Mouse (Mus musculus) liver, embryonic 13.5 days (tissue): ENCODE measurements around the gene Mrps2. TPM values are rescaled to one million over a fixed set of nuclear protein-coding genes. Genes with fewer than 3 reads are reported as not detected.
A peak's percentile ranks its signal among the peaks of the same experiment; 100 is the strongest.

ENCODE experiments used
- ATAC-seq: fragments of 200-750 bp; cut with Nextera tagmentation; 2 replicates; pipeline ENCODE4 v1.8.0; 2017; ENCODE audit warnings: low read depth, mild to moderate bottlenecking, moderate number of reproducible peaks, moderate library complexity
- DNase-seq: peaks from one replicate; pipeline ENCODE4 v3.0.0; 2022
- H3K27ac ChIP-seq: fragments of 300-500 bp; sonication (generic); 2 replicates; pipeline ENCODE4 v1.5.1; 2015; ENCODE audit warnings: moderate library complexity, mild to moderate bottlenecking, inconsistent platforms
- H3K27me3 ChIP-seq: fragments of 300-500 bp; sonication (generic); 2 replicates; pipeline ENCODE4 v1.6.1; 2015; ENCODE audit warnings: mild to moderate bottlenecking, inconsistent platforms
- H3K36me3 ChIP-seq: fragments of 300-500 bp; sonication (generic); 2 replicates; pipeline ENCODE4 v1.6.1; 2015; ENCODE audit warnings: mild to moderate bottlenecking, inconsistent platforms
- H3K4me1 ChIP-seq: fragments of 300-500 bp; sonication (generic); replicated peaks from 2 replicates; pipeline ENCODE4 v1.6.1; 2015; ENCODE audit warnings: inconsistent platforms
- H3K4me2 ChIP-seq: fragments of 300-500 bp; sonication (generic); 2 replicates; pipeline ENCODE4 v1.6.1; 2015; ENCODE audit warnings: inconsistent platforms, mild to moderate bottlenecking, moderate library complexity
- H3K4me3 ChIP-seq: fragments of 300-500 bp; sonication (generic); replicated peaks from 2 replicates; pipeline ENCODE4 v1.5.1; 2015; ENCODE audit warnings: mild to moderate bottlenecking, inconsistent platforms
- H3K9ac ChIP-seq: fragments of 300-500 bp; sonication (generic); 2 replicates; pipeline ENCODE4 v1.6.1; 2015; ENCODE audit warnings: mild to moderate bottlenecking, inconsistent platforms
- H3K9me3 ChIP-seq: fragments of 300-500 bp; sonication (generic); replicated peaks from 2 replicates; pipeline ENCODE4 v1.6.1; 2016; ENCODE audit warnings: inconsistent platforms
- WGBS: fragments of 180-500 bp; shearing (Covaris S2); methylation state at CpG from one replicate; pipeline ENCODE4 v1.1.7; 2015; ENCODE audit not compliant: insufficient replicate concordance; 5-methylcytosine and 5-hydroxymethylcytosine counted together
- polyA plus RNA-seq: library from polyadenylated mRNA; unstranded; fragments of >200 nt; fragmentation: Nextera tagmentation; extraction: Ambion mirVana; gene quantifications from 2 replicates; pipeline ENCODE4 v1.2.1, GENCODE M21; 2015

Gene Mrps2
- polyA plus RNA-seq, 1 experiment from 2014 or later = 31.0 TPM

DNA sequence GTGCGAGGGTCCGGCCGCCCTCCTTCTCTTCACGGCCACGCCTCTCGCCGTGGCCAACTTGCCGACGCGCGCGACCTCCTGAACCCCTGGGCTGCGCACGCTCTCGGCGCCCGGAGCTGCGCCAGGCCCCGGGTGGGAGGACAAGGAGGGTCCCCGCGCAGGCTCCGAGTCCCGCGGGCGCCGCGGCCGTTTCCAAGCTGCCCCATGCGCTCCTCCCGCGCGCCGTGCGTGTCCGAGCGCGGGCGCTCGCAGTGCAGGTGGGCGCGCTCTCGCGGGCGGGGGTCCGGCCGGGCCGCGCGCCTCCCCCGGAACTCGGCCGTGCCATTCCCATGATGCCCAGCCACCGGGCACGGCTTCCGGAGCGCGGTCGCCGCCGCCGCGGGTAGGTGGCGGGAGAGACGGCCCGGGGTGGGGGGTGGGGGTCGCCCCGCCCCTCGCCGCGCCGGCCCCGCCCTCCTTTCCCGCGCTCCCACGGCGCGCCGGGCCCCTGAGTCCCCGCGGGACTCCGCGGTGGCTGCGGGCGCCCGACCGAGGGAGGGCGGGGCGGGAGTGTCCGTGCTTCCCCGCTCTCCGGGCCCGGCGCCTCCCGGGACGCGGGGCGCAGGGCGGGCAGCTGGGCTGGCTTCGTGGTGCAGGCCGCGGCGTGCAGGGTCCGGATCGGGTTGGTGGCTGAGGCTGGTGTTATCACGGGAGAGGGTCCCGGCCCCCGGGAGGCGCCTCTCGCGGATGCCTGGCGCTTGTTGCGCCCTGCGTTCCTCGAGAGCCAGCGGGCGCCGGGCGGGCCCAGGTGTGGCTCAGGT, 21.2 kb upstream of the Mrps2 start, which contains the start of gene Ppp1r26:
Ppp1r26 (plus strand) TSS at position 286 of the 800 bp plus-strand sequence.
- Histone ChIP-seq H3K36me3 (no peaks in the 10 kb centered on the region), H3K9ac (peak within 1 kb of the TSS; percentile 47), H3K4me2 (peak within 1 kb of the TSS; percentile 72), H3K27ac (no peak within 1 kb of the TSS), H3K27me3 (peaks cover 48% of the 10 kb centered on the region), H3K4me1 (no peaks in the 10 kb centered on the region), H3K4me3 (peak within 1 kb of the TSS; percentile 60), H3K9me3 (no peaks in the 10 kb centered on the region)
- DNase-seq (no peak), ATAC-seq (no peak)
- WGBS = 1% methylated on average over 56 of the region's 118 CpGs

DNA sequence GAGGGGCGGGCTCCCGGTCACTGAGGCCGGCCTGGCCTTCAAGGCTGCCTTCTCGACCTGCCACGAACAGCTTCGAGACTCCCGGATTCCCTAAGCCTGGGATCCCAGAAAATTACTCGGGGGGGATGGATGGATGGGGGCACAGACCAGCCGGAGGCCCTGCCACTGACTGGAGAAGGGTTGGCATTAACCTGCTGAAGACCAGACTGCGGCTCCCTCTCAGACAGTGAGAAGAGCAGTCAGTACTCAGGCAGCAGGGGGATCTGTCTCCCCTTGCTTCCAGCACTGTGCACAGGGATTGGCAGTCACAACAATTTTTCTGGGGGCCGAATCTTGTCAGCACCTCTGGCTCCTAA, 20.6 kb upstream of the Mrps2 start:
- Histone ChIP-seq H3K27me3 (peaks cover 48% of the 10 kb centered on the region), H3K4me1 (no peaks in the 10 kb centered on the region), H3K36me3 (no peaks in the 10 kb centered on the region), H3K4me2 (peak overlapping the region; percentile 72), H3K4me3 (peak overlapping the region; percentile 60), H3K9ac (peak overlapping the region; percentile 47; the same call in 1 of the 2 replicates), H3K9me3 (no peaks in the 10 kb centered on the region), H3K27ac (no peak overlapping the region)
- WGBS = 17% methylated on average over 11 of the region's 11 CpGs
- DNase-seq (no peak), ATAC-seq (no peak)

DNA sequence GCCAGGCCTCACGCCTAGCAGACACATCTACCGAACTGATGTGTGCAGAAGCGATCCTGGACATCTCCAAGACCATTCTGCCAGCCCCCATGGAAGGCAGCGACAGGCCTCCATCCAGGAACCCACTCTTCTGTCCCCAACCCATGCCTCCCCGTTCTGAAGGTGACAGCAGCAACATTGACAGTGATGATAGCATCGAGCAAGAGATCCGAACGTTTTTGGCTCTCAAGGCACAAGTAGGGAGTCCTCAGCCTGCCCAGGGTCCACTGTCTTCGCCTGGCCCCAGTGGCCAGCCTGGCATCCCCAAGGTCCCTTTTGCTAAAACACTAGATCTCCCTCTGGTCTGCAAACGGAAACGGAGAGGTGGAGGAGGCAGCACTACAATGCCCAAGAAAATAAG, 16.2 kb upstream of the Mrps2 start:
- no peaks in the 10 kb centered on the region for H3K9me3 ChIP-seq
- H3K4me2 ChIP-seq = no peak overlapping the region
- no peak for DNase-seq
- no peak overlapping the region for H3K9ac ChIP-seq
- ATAC-seq = no peak
- H3K4me1 ChIP-seq = no peaks in the 10 kb centered on the region
- no peak overlapping the region for H3K4me3 ChIP-seq
- H3K27me3 ChIP-seq = peaks cover 23% of the 10 kb centered on the region
- WGBS = 63% methylated on average over 11 of the region's 11 CpGs
- no peaks in the 10 kb centered on the region for H3K36me3 ChIP-seq
- H3K27ac ChIP-seq = no peak overlapping the region

DNA sequence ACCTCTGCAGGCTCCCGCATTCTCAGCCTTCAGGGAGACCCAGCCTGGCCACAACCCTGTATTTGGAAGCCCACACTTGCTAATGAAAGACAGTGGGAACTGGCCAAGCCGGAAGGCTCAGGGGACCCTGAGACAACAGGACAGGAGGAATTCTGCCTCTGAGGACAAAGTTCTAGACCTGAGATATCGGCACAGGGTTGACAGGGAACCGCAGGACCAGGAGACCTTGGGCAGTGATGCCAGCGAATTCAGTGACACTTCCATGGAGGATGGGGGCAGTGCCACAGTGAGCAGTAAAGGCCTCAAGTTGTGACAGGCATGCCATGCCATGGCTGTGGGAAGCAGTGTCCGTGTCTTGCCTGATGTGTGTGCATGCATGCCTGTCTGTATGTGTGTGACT, 14.3 kb upstream of the Mrps2 start:
- WGBS = 61% methylated on average over 6 of the region's 6 CpGs

DNA sequence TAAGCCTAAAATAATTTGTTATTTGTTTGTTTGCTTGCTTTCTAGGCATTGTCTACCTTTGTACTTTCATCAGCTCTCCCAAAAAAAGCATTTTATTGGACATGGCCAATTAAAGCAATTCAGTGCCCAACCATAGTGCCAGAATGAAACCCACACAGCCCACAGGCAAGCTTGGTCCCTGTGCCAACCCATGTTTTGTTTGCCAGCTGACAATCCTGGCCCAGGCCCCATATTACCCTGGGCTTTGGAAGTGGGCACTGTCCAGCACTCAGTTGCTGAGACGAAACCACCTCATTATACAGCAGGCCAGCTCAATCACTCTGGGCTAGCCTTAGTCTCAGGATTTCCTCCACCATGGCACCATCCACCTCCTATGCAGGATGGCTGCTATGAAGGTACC, 11.2 kb upstream of the Mrps2 start:
- Histone ChIP-seq H3K36me3 (no peaks in the 10 kb centered on the region), H3K4me1 (no peaks in the 10 kb centered on the region), H3K9me3 (no peaks in the 10 kb centered on the region), H3K9ac (no peak overlapping the region), H3K27me3 (no peaks in the 10 kb centered on the region; the same call in 1 of the 2 replicates), H3K4me2 (no peak overlapping the region), H3K27ac (no peak overlapping the region), H3K4me3 (no peak overlapping the region)
- ATAC-seq (no peak), DNase-seq (no peak)
- 67% methylated on average over 1 of the region's 1 CpGs for WGBS

More for the DNA sequence above, 14.3 kb upstream of the Mrps2 start:
- Histone ChIP-seq H3K36me3 (no peaks in the 10 kb centered on the region), H3K4me1 (no peaks in the 10 kb centered on the region), H3K27me3 (peaks cover 6% of the 10 kb centered on the region; the same call in 1 of the 2 replicates), H3K4me3 (no peak overlapping the region), H3K9me3 (no peaks in the 10 kb centered on the region), H3K4me2 (no peak overlapping the region), H3K9ac (no peak overlapping the region), H3K27ac (no peak overlapping the region)
- DNase-seq = no peak
- no peak for ATAC-seq

DNA sequence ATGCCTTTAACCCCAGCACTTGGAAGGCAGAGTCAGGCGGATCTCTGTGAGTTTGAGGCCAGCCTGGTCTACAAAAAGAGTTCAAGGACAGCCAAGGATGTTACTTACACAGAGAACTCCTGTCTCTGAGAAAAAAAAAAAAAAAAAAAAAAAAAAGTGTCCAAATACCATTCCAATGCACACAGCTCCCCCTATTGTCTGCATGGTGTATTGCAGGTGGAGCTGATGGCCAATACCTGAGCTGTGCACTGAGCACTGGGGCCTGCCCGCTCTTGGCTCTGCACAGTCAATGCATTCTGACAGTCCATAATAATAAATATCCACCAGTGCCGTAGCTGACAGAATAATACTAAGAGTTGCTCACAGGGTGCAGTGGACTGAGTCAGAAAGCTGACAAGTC, 3.9 kb upstream of the Mrps2 start:
- ATAC-seq = no peak
- H3K4me1 ChIP-seq = peaks cover 16% of the 10 kb centered on the region
- H3K4me2 ChIP-seq = no peak overlapping the region
- H3K36me3 ChIP-seq = peaks cover 2% of the 10 kb centered on the region
- no peaks in the 10 kb centered on the region for H3K9me3 ChIP-seq
- peak; percentile 55 for DNase-seq
- H3K4me3 ChIP-seq = no peak overlapping the region
- WGBS = 24% methylated on average over 3 of the region's 3 CpGs
- no peak overlapping the region for H3K9ac ChIP-seq
- no peak overlapping the region for H3K27ac ChIP-seq
- H3K27me3 ChIP-seq = peaks cover 27% of the 10 kb centered on the region

DNA sequence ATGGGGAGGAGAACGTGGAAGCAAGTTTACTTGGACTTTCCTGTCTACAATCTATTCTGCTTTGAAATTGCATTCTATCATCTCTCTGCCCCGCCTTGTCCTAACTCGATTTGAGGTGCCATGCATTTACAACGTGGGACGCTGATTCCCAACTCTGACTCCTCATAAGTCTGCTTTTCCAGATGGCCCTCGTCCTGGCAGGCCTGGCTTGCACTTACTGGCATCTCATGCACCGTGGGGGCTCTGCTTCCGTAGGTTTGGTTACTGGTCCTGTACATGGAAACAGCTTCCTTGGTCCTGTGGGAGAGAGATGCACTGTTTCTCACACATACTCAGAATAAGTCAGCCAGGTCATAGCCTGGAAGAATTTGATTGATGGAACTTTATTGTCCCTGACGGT, 2.9 kb upstream of the Mrps2 start:
- peaks cover 27% of the 10 kb centered on the region for H3K27me3 ChIP-seq
- ATAC-seq = no peak
- H3K4me2 ChIP-seq = no peak overlapping the region
- H3K9ac ChIP-seq = no peak overlapping the region
- WGBS = 70% methylated on average over 9 of the region's 9 CpGs
- H3K27ac ChIP-seq = no peak overlapping the region
- no peaks in the 10 kb centered on the region for H3K9me3 ChIP-seq
- peaks cover 24% of the 10 kb centered on the region for H3K4me1 ChIP-seq
- H3K4me3 ChIP-seq = no peak overlapping the region
- H3K36me3 ChIP-seq = peaks cover 12% of the 10 kb centered on the region
- DNase-seq = no peak

DNA sequence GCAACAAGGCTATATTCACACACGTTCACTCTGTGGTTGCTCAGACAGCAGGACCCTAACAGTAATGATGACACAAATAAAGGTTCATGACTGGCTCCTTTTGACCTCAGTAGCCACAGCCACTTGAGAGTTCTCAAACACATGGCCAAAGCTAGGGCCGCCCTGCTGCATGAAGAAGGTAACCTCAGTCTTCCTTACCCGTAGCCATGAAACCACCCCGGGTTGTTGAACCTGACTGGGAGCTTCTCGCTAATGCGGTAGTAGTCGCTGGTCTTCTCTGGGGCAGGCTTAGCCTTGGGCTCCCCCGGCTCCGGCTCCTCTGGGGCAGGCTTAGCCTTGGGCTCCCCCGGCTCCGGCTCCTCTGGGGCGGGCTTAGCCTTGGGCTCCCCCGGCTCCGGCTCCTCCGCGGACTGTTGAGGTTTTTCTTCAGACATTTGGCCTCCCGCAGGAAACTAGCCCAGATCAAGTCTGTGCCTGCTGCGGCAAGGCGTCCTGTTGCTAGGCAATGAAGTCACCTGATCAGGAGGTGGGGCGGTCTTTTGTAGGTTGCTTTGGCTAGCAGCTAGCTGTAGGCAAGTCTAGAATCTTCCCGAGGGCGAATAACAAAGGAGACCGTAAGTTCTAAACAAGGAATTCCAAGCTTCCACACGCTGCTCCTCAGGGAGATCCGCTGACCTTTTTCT, 1.9 kb upstream of the Mrps2 start, which contains the start of gene 1700007K13Rik:
1700007K13Rik (minus strand) TSS at position 497 of the 683 bp plus-strand sequence.
- no peak for DNase-seq
- H3K27me3 ChIP-seq = peaks cover 27% of the 10 kb centered on the region
- H3K27ac ChIP-seq = no peak within 1 kb of the TSS
- H3K4me2 ChIP-seq = peak within 1 kb of the TSS; percentile 48
- H3K9ac ChIP-seq = no peak within 1 kb of the TSS
- WGBS = 6% methylated on average over 25 of the region's 25 CpGs
- peak; percentile 47; the same call in 1 of the 2 replicates for ATAC-seq
- peaks cover 23% of the 10 kb centered on the region for H3K36me3 ChIP-seq
- peak within 1 kb of the TSS; percentile 18; the same call in 1 of the 2 replicates for H3K4me3 ChIP-seq
- no peaks in the 10 kb centered on the region for H3K9me3 ChIP-seq
- H3K4me1 ChIP-seq = peaks cover 28% of the 10 kb centered on the region

DNA sequence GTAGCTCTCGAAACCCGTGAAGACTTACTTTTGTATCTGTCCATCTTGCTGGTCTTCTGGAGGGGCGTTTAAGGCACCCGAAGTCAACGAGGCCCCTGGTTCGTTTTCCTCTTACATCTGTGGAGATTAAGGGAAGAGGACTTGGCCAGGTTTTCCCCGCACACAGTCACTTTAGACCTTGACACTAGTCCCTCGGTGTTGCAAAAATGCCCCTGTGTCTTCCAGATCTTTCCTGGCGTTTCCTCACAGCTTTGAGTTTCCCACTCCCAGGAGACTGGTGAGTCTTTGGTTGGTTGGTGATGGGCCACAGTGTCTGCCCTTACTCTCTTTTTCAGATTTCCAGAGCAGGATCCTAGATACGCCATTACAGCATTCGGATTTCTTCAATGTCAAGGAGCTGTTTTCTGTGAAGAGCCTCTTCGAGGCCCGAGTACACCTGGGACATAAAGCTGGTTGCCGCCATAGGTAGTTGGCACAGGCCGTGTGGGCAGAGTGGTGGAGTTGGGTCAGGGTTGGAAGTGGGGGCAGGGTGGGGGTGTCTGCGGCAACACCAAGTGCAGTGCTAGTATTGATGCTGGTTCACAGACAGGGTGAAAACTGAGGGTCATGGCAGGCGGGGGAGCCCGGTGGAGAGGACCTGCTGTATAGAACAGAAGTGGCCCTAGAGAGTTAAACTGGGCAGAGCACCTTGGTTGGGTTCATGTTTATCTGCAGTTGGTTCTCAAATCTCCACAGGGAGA, 790 bp downstream of the Mrps2 start:
- Histone ChIP-seq H3K36me3 (peaks cover 37% of the 10 kb centered on the region), H3K9ac (peak overlapping the region; percentile 86), H3K4me2 (peak overlapping the region; percentile 79), H3K4me3 (peak overlapping the region; percentile 81), H3K27ac (0 out of 2 replicates have a peak overlapping the region, but pooled peaks have one; percentile 29), H3K4me1 (peaks cover 28% of the 10 kb centered on the region), H3K9me3 (no peaks in the 10 kb centered on the region), H3K27me3 (peaks cover 27% of the 10 kb centered on the region)
- DNase-seq (no peak), ATAC-seq (no peak)
- 46% methylated on average over 18 of the region's 18 CpGs for WGBS

DNA sequence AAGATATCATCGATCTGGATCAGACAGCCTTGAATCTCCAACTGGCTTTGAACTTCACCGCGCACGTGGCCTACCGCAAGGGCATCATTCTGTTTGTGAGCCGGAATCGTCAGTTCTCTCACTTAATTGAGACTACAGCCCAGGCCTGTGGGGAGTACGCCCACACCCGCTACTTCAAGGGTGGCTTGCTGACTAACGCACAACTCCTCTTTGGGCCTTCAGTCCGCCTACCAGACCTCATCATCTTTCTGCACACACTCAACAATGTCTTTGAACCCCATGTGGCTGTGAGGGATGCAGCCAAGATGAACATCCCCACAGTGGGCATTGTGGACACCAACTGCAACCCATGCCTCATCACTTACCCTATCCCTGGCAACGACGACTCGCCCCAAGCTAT, 1.6 kb downstream of the Mrps2 start:
- Histone ChIP-seq H3K9me3 (no peaks in the 10 kb centered on the region), H3K4me1 (peaks cover 28% of the 10 kb centered on the region), H3K4me3 (no peak overlapping the region), H3K27ac (no peak overlapping the region), H3K36me3 (peaks cover 37% of the 10 kb centered on the region), H3K4me2 (no peak overlapping the region), H3K27me3 (peaks cover 23% of the 10 kb centered on the region), H3K9ac (no peak overlapping the region)
- no peak for DNase-seq
- no peak for ATAC-seq
- 83% methylated on average over 14 of the region's 14 CpGs for WGBS

DNA sequence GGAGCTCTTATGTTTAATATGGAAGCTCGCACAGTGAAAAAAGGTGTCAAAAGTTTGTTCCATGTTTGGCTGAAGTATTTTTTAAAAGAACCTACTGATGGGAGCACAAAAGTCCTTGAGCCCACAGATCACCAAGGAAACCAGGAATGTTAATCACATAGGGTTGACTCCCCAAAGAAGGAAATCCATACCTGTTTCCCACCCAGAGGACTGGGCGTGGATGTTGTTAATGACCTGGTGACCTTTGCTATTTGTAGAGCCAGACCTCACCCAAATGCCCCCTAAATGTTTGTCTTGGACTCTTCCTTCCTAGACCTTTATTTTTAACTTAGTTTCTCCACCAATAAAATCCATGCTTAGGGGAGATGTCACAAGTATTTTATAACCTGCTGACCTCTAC, 2.7 kb downstream of the Mrps2 start:
- Histone ChIP-seq H3K4me2 (no peak overlapping the region), H3K27me3 (peaks cover 11% of the 10 kb centered on the region), H3K9me3 (no peaks in the 10 kb centered on the region), H3K9ac (no peak overlapping the region), H3K4me1 (peaks cover 28% of the 10 kb centered on the region), H3K36me3 (peaks cover 37% of the 10 kb centered on the region), H3K27ac (no peak overlapping the region), H3K4me3 (no peak overlapping the region)
- whole genome bisulfite sequencing = 72% methylated on average over 2 of the region's 2 CpGs
- no peak for DNase-seq
- ATAC-seq = no peak
